Mouse (Mus musculus): ENCODE measurements at regions not wholly inside any gene's neighbourhood (a gene's known extent, or its start where the extent isn't known, plus 50 kb on each side); places are given as distances from the start of the nearest gene placed in this dataset.

DNA sequence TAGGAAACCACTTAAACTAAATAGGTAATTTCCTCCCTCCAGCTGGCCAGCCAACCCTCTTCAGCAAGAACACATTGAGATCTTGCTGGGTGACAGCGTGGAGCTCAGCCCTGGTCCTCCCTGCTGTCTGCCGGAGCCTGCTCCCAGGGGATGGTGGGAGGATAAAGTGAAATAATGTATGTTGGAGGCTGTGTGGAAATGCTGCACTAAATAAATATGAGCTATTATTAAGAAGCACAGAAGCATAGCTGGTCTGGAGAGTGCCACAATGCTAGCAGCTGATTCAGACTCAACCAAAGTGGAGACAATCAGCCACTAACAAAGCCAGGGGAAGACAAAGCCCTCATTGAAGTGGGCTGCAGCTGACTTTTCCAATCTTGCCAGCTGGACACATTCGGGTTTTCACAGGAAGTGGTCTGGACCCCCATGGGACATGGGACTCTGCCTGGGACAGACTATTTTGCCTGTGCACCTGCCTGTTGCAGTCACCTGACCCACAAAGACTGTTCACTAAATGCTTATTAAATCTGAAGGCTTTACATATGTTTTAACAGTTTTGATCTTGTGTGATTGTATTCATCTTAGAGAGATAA lies 248.3 kb downstream of the Emp1 start:
- DNase-seq (ENCODE audit: low spot score in 2 of 2): no peak

DNA sequence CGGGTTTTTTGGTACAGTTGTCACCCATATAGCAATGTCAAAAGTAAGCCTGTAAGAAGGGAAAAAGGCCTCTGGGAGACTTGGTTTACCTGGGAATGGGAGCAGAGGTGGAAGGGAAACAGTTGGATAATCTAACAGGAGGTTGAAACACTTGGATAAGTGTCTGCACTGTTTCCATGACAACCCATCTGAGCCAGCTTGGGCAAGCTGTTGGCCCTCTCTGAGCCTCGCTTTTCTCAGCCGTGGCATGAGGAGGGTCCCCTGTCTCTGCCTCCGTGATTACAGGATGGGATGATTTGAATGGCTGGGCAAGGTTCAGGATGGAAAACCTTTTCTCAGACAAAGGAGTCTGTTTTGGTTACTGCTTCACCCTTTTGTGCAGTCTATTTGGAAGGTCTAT lies 265.6 kb downstream of the Emp1 start:
- DNase-seq (ENCODE audit: low spot score in 2 of 2): no peak

DNA sequence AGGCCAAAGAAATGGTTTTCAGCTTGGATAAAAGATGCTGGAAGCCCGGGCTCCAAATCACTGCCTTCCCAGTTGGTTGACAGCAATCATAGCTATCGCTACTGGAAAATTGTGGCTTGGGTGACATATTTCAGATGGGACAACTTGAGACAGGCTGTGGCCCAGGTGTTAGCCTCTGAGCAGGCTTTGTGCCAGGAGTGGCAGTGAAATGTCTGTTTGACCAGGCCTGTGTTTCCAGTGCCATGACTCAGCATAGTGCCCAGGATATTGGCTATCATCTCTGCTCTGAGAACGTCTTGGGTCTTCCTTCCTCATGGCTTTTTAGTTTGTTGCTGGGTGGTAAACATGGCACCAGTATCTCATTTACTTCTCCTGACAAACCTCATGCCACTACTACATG lies 266.9 kb downstream of the Emp1 start:
- no peak for DNase-seq (ENCODE audit: low spot score in 2 of 2)

DNA sequence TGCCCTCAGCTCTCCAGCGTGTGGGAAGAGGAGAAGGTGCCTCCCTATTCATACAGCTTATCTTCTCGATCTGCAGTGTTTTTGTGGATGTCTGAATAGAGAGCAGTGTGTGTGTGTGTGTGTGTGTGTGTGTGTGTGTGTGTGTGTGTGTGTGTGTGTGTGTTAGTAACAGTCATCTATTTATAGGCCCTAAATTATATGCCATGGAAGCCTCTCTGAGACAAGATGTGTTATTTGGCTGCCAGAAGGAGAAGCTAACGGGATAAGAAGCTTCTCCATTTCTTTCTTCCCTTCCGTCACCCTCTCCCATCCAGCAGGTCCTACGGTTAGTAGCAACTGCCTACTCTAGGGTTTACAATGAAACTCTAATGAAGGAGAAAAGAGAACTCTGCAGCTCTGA lies 270.3 kb downstream of the Emp1 start:
- DNase-seq (ENCODE audit: low spot score in 2 of 2): no peak

DNA sequence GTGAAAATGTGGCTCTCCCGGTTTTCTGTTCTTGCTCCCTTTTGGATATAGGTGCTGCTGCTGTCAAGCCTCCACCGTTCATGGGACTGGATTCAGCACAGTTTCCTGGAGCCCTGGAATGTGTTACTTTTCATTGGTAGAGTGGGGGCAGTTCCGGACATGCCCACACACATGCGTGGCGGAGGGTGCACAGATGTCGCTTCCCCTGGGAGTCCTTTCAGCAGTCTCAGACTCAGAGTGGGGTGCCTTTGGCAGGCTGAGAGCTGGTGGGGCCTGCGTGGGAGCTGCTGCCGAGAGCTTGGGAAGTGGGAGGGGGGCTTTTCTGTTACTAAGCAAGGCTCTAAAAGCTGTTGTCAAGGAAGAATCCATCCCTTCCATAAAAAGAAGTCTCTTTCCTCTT lies 274.3 kb downstream of the Emp1 start:
- no peak for DNase-seq (ENCODE audit: low spot score in 2 of 2)

DNA sequence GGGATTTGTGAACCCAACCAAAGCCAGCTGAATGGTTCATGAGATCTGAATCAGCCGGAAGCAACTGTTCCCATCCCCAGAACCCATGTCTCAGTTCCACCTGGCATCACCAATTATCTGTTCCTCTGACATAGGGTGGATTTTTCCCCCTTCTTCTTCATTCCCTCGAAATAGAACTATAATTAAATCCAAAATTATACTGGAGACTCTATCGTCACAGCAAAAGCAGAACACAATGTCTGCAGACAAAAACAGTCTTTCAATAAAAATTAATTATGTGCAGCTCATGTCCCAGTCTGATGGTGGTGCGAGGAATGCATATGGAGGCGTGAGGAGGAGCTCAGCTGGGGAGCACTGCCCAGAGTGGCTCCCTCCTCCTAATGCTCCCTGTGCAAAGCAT lies 280.4 kb downstream of the Emp1 start:
- DNase-seq (ENCODE audit: low spot score in 2 of 2): no peak

DNA sequence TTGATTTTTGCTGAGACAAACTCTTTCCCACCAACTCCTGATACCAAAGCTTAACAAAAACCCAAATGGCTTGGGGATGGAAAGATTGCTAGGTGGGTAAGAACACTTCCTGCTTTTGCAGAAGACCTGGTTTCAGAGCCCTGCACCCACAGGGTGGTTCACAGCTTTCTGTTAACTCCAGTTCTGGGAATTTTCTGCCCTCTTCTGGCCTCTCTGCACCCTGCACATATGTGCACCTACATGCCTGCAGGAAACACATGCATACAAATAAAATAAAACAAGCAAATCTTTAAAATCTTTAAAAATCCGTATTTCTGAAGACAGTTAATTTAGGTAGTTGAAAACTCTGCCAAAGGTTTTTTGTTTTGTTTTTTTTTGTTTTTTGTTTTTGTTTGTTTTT lies 283.8 kb downstream of the Emp1 start:
- no peak for DNase-seq (ENCODE audit: low spot score in 2 of 2)

DNA sequence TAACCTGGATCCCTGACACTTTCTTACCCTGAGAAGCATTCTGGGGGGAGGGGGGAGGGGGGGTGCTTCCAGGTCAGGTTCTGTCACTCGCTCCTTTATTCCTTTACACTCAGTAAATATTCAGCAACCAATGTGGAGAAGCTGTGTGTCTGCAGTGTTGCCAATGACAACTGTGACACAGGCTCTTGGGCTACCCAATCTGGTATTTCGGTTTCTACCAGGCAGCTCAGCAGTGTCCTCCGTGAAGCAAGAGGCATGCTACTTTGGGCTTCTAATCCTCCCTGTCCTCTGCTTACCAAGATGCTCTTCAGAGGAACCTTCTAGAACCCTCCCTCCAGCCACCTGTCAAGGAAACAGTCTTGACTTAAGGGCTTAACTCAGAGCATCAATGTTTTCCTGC lies 290.7 kb downstream of the Emp1 start:
- DNase-seq (ENCODE audit: low spot score in 2 of 2): no peak

DNA sequence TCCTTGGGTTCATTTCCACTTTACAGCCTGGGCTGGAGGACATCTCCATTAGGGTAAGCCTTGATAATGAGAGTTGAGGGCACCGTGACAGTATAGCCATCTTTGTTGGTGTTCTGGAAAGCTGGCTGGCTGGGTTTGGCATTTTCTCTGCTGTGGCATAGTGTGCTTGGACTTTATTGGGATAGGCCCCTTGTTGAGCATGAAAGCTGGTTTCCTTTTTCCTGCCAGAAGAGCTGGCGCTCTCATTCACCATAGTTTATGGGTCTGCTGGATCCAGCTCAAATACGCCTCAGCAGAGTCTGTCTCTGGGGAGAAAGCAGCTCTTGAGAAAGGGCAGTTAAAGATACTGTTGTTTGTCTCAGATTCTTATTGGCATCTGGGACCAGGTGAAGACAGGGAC lies 300.0 kb downstream of the Emp1 start:
- DNase-seq (ENCODE audit: low spot score in 2 of 2): no peak

DNA sequence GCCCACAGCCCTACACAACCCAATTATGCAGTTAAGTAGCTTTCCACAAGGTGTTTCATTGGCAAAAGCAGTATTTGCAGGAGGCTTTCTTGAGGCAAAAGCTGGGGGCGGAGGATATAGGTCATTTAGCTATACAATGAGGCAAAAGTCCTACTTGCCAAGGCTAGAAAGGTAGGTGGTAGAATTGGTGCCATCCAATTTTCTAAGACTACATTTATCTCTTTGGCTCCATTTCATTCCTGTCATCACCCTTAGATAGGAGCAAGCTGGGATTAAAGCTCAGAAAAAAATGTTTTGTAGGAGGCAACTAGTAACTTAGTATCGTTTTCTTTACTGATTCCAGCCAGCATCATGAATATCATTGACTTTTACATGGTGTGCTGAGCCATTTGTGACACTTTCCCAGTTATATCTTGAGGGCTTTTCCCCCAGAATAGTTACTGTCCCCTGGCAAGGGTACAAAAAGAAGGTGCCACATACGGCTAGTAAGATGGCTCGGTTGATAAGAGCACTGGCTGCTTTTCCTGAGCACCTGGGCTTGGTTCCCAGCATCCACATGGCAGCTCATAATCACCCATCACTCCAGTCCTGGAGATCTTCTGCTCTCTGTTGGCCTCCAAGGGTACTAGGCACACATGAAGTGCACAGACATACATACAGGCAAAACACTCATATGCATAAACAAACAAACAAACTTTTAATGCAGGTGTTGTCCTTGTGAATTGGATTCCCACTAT lies 300.6 kb downstream of the Emp1 start:
- DNase-seq (ENCODE audit: low spot score in 2 of 2): no peak

Measured in heart, adult 9 months (tissue).